Mouse (Mus musculus): ENCODE measurements around the gene Tjp2.
"Not testable (repeated sequence)": the region's sequence is repeated elsewhere in the genome, so short reads cannot be mapped to it uniquely, and the experiment has no call there.

Tjp2 gene

DNA sequence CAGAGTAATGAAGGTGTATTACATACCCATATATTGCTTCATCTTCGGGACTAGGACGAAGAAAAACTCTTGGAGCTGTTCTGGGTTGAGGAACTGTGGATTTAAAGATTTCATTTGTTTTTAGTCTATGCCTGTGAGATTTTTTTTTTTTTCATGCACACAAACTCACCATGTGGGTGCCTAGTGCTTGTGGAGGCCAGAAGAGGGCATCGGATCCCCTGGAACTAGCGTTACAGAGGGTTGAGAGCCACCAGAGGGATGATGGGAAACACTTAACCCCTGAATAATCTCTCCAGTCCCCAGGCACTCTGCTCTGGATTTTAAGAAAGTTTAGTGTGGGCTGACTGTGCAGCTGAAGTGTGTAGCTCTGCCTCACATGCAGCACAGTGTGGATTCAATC lies 104.0 kb downstream of the Tjp2 start:
- no peak for DNase-seq

DNA sequence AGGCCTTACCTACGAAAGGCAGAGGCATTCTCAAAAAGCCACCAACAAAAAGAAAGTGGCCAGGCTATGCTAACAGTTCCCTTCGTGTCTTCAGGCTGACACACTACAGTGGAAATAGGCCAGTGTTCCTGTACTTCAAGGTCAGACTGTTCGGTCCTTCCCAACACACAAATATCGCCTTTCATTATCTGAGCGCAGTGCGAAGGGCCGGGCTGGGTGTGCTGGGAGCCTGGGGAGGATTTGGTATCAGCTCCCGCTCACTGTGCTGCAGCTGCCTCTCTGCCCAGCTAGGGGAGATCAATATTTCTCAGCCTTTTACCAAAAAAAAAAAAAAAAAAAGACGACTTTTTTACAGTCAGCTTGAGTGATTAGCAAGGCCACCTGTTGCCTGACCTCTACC lies 106.1 kb downstream of the Tjp2 start:
- no peak for DNase-seq

DNA sequence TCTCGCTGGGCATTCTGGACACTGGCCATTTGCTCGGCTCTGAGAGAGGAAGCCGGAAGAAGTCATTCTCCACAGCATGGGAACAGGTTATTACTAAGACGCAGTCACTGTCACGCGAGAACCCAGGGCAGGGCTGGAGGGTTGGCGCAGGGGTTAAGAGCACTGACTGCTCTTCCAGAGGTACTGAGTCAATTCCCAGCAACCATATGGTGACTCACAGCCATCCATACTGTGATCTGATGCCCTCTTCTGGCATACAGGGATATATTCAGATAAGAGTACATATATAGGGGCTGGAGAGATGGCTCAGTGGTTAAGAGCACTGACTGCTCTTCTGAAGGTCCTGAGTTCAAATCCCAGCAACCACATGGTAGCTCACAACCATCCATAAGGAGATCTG lies 113.2 kb downstream of the Tjp2 start:
- no peak for DNase-seq

DNA sequence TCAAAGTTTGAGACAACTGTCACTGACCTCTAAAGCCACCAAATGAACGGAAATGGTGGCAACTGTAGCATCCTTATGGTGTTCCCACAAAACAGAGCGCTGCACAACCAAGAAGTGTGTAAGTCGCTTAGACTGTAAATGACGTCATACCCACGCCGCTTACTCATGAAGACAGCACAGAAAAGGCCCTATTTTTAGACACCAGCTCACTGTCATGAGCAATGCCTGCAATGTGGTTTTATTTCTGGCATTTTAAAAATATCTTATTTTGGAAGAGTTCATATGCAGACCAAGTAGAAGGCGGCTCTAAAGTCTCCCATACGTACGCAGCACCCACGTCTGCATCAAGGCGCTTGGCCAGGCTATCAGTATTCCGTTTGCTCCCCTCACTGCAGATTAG lies 117.1 kb downstream of the Tjp2 start:
- DNase-seq = no peak

DNA sequence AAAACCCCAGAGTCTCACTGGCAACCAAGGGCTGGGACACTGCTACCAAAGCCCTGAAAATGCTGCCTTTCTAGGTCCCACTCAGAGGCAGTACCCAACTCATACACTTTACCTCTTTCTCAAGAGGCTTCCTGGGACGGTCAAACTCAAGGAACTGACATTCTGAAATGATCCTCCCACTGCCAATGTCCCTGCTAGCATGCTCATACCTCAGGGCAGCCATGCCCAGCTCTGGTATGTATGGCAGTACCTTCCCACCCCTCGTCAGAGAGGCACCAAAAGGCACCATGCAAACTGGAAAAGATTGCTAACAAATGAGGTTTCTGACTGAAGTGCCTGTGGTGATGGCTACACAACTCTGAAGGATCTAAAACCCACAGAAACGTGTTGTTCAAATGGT lies 121.0 kb downstream of the Tjp2 start:
- no peak for DNase-seq

DNA sequence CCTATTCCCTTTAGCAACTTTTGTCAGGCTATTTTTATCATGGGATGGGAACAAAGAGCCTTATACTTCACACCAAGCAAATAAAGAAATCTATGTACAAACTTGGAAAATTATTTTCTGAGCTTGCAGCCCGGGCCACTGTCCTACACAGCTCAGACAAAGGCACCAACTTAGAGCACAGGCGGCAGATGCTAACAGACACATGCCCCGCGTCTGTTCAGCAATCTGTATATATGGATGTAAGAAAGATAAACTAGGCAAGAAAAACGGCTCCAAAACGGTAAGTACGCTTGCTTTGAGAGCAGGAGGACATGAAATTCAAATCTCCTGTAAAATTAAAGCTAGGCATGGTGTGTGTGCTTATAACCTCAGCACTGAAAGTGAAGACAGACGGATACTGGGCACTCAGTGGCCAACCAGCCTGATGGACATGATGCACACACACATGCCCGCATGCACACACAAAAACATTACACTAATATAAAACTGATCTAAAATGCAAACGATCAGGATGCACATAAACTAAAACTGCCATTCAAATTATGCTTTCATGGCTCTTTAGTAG lies 122.2 kb downstream of the Tjp2 start:
- no peak for DNase-seq

DNA sequence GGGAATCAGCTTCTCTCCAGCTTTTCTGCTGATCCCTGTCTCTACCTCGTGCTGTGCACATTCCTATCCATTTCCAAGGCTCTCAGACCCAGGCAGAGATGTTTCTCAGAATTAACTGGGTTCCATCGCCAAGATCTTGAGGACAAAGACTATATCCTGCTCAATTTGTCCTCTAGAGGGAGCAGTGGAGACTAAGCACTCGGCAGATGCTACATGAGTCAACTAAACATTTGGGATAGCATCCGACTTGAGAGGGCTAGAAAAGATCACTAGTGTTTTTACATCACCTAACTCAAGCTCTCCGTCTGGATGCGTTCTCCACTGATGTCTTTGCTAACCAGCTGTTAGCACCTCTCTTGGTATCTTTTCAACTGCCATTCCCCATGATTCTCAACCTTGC lies 123.6 kb downstream of the Tjp2 start:
- DNase-seq = peak in 1 of 2 experiments; percentile 13

DNA sequence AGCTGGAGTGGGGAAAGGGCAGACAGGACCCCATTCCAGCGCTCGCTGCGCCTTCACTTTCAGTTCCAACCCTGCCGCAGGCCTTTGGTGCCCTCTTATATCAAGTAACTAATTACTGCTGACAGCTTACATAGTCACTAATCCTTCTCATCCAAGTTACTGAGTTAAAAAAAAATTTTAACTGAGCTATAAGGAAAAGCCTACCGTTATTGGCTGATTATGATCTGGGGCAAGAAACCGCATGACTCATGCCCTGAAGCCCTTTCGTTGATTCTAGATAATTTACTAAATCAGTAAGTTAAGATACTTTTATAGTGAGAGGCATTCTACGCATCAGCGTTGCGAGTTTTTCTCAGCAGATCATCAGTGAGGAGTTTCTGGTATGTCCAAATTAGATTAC lies 126.1 kb downstream of the Tjp2 start:
- DNase-seq = no peak

DNA sequence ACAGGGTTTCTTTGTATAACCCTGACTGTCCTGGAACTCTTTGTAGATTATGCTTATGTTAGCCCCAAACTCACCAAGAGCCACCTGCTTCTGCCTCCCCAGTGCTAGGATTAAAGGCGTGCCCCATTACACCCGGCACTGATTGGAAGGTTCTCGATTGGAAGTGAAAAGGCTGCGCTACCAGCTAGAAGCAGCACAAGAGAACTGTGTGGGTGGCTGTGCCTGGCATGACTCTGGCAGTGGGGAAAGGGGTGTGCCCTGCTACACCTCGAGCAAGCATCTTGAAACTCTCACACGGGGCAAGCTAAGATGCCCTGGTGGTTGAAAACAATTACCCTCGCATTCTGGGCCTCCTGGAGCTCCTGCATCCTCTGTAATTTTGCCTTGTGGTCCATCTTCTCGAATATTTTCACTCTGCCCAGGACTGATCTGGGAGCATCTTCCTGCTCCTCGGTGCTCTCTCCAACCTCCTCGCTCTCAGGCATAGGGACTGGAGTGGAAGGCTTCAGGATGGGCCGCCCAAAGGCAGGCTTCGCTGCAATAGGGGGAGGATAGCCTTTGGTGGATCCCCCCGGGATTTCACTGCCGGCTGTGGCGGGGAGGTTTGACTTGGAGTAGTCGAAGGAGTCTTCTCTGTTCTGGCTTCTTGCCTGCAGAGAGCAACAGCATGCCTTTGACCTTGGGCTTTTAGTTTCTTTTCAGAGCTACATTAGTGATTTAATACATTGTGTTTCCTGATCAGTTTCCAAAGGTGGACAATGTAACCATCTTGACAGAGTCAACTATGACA lies 127.0 kb downstream of the Tjp2 start:
- DNase-seq = no peak

DNA sequence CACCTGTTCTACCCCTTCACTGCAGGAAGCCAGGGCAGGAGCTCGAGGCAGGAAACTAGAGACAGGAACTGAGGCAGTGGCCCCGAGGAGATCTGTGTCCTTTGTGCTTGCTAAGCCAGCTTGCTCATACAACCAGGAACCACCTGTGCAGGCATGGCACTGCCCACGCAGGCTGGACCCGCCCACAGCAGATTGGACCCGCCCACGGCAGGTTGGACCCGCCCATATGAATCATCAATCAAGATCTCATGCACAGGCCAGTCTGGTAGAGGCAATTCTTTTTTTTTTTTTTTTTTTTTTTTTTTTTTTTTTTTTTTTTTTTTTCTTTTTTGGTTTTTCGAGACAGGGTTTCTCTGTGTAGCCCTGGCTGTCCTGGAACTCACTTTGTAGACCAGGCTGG lies 132.8 kb downstream of the Tjp2 start:
- DNase-seq = not testable (repeated sequence)

DNA sequence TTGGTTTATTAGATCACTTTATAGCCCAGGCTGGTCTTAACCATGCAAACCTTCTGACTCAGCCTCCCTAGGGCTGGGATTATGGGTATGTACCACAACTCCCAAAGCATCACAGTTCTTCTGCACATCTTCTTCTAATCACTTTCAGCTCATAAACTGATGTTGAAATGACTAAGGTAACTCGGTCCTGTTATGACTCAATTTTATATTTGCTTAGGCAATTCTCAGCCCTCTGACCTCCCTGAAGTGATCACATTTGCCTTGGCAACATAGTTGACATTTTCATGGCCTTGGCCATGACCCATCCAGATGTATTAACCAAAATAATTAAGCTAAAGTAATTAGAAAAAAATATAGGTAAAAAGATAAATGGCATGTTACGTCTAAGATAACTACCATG lies 134.5 kb downstream of the Tjp2 start:
- no peak for DNase-seq

DNA sequence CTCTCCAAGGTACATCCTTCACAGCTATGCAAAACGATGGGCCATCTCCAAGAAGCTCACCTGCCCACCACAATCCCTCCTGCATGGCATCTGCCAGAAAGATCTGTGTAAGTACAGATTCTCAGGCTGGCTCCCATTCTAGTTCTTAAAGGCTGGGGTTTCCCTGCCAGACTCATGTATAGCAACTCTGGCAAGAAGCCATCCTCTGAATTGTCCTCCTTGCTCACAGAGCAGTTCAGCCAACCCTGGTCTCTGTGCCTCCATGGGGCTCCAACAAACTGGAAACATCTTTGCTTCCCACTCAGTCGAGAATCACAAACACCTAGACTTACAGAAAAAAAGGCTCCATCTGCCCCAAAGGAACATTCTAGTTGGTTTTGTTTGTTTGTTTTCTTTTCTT lies 139.5 kb downstream of the Tjp2 start:
- peak; percentile 8 to 15 for DNase-seq

DNA sequence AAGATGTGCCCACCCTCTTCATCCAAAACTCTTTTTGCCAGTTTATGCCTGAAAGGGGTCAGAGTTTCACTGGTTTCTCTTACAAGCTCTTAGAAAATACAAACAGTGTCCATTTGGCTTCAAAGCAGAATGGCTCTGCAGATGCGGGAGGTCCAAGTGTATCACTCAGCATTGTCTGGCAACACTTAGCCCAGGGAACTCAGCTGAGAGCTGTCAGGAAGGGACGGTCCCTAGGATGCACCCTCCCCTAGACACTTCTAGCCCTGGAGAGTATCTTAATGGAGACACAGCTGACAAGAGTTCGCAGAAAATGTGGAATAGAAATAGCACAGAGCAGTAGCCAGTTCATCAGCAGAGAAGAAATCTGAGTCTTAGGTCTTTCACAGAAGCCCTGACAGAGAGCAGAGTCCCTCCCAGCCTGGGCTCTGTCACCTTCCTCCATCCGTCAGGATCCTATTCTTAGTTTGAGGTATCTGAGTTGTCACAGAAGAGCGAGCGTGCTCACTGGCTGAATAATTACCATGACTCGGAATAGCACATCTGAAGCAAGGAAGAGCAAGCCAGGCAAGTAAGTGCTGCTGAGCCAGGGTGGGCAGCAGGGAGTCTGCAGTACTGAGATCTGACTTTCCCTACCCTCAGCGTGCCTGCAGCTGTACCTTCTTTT lies 144.3 kb downstream of the Tjp2 start:
- no peak for DNase-seq

DNA sequence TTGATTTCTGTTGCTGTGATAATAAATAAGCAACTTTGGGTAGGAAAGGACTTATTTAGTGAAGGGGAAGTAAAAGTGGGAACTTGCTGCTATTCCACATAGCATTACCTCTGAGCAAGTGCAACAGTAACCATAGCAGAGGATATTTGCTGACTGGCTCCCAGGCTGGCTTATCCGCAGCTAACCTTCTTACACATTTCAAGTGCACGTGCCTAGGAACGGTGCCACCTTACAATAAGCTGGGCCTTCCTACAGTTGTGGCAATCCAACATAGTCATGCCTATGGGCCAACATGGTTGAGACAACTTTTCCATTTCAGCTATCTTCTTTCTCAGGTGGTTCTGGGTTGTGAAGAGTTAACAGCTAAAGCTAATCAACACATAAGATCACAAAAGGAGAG lies 147.2 kb downstream of the Tjp2 start:
- DNase-seq = no peak

DNA sequence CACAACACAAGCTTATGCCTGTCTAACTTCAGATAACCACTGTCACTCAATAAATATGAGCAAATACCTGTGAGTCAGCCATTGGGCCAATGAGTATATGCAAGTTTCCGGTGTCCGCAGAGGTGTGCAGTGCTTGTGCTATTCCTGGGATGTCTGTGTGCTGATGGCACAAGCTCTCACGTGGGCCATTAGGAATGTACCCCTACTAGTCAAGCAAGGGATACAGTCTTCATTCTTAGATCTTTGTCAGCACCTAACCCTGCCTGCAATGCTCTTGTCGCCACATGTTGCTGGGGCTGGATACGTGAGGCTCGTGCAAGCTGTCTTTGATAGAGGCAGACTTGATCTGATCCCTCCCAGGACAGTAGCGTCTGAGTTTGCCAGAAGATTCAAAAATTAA lies 148.3 kb downstream of the Tjp2 start:
- DNase-seq = no peak

DNA sequence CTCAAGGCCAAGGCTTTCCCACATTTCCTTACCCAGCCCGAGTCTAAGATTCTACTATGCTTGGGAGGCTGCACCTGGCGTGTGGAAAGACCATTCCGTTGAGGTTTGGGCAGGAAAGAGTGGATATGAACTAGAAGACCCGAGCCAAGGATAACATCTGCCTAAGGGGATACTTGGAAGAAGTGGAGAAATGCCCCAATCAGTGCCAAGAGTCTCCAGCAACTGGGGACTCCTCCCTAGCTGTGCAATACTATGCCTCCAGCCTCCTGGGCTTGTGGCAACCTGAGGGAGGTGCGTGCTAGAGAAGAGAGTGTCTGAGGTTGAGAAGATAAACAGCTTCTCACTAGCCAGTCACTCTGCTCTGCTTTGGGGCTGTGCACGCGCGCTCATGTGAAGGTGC lies 148.9 kb downstream of the Tjp2 start:
- DNase-seq = no peak

DNA sequence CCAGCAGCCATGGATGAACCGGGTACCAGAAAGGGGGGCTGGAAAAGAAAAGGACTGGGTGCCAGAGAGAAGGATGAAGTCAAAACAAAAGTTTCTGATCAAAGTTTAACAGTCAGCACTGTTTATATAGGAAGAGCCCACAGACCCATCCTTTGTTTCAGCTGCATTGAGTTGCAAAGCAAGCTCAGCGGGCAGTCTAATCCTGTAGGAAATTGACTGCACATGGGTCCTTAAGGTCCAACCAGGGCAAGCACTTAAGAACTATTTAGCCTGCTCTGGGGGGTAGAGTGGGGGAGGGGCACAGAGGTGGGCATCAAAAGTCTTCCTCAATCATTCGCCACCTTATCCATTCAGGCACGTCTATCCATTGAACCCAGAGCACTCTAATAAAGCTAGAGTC lies 151.7 kb downstream of the Tjp2 start:
- DNase-seq = no peak

DNA sequence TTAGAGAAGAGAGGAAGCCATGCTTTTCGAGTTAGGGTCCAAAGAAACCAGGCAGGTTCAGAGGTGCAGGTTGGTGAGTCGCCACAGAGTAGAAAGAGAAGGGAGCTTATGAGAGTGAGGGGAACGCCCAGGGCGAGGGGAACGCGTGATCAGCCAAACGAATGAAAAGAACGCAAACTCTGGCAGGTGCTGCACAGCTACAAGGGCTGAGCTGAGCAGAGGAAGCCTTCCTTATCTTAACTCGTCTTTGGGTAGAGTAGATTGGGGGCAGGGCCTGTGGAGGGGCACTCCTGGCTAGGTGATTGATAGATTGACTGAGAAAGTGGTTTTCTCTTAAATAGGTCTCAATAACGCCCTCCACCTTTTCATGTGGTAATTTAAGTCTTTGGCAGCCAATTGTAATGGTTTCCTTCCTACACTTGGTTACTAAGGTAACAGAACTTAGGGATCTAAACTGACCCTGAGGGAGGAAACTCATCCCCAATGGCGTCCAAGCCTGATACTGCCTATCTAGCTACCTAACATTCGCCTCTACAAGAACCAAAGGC lies 160.4 kb downstream of the Tjp2 start:
- no peak for DNase-seq

DNA sequence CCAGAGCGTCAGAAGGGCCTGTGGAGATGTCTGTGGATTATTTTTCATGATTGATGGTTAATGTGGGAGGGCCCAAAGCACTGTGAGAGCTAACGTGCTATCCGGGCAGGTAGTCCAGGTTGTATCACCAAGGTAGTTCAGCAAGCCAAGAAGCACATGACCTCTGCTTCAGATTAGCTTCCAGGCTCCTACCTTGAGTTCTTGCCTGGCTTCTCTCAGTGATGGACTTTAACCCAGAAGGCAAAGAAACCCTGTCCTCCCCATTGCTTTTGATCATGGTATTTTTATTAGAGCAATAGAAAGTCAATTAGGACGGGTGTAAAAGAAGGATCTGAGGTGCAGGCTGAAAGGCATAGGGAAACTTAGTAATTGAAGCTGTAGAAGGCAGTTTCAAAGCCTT lies 161.2 kb downstream of the Tjp2 start:
- DNase-seq = no peak

DNA sequence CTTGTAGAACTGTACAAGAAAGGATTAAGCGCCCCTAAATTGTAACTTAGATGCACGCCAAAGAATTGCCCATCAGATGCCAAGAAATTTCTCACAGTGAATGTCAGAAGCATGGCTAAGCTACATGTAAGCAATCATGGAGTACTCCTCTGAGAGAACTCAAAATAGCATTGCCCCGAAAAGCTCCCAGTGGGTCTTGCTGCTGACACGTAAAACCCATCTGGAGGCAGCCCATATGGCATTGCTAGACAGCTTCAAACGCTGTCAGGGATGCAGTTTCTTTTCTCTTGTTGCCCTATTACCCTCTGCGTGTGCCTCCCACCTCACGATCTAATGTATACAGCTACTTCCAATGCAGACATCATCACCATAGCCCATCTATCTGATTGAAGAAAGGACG lies 166.0 kb downstream of the Tjp2 start:
- peak; percentile 10 to 15 for DNase-seq

DNA sequence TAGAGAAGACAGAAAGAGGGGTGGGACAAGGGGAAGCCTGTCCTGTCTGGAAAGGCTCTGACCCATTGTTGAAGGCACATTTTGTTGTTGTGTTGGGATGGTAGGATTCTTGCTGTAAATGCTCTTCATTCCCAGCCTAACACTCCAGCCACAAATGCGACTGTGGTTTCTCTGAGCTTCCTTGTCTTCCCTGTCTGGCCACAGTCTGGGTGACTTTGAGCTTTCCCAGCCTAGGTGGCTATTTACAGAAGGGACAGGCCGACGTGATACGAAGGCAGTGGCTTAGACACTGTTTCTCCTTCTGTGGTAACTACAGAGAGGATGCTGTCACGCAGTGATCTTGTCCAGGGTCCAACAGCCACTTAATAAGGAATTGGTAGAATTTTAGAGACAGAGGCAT lies 166.8 kb downstream of the Tjp2 start:
- peak; percentile 5 to 9 for DNase-seq

DNA sequence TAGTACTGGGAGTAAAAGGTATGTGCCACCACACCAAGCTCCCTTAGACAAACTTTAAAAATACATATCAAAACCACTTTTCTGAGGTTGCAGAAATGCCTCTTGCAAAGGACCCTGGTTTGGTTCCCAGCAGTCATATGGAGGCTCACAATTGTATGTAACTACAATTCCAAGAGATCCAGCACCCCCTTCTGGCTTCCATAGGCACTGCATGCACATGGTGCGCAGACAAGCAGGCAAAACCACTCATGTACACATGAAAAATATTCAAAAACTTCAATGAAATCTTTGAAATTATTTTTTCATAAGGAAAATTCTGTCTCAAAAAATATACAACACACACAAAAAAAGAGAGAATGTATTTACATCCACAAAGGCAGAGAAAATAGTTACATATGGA lies 167.9 kb downstream of the Tjp2 start:
- peak in 1 of 2 experiments; percentile 5 for DNase-seq

DNA sequence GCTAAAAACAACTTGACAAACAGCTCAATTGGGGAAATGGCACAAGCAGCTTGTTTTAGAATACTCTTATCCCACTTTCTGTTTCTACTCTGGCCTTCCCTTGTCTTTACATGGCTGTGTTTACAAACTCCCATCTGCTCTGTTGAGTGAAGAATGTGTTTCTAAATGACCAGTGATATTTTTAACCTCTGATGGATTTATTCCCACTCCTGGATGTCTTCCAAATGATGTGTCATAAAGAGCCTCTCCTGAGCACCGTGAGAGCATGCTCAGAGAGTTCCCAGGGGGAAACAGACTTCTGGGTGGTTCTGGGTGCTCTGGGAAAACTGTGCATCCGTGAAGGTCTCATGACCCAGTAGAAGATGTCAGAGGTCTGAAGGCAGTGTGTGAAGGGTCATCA lies 169.9 kb downstream of the Tjp2 start:
- peak in 1 of 2 experiments; percentile 31 for DNase-seq

DNA sequence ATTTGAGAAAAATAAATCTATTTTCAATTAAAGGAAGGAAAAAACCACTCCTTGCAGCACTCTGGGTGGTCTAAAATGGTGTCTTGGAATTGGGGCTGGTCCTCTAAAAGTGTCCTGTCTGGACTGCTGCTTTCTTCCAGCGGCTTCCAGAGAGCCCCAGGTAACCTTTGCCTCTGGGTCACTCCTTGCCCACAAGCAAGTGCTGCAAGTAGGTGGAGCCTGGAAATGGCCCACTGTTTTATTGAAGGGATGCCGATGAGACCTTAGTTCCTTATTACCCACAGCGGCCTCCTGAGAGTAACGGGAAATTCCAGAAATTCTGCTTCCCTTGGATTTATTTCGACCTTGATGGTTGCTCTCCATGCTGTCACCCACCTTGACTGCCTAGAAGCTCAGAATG lies 170.6 kb downstream of the Tjp2 start:
- DNase-seq = no peak

All from cerebellum, postnatal 14 days (tissue).